Mouse (Mus musculus) 3T3-L1 (cell line): ENCODE results near the gene Dnajc17.
A peak's percentile ranks its signal among the peaks of the same experiment; 100 is the strongest.

Experiments
- DNase-seq: peaks from one replicate; pipeline ENCODE4 v3.0.0-alpha.2; 2015; ENCODE audit warnings: low read depth, low spot score

Dnajc17 gene

GRCm38 (mm10) chr2:119198049-119198448 is 10.5 kb downstream of the Dnajc17 start:
- no peak for DNase-seq

GRCm38 (mm10) chr2:119197493-119197892 is 11.1 kb downstream of the Dnajc17 start:
- DNase-seq = no peak

DNA sequence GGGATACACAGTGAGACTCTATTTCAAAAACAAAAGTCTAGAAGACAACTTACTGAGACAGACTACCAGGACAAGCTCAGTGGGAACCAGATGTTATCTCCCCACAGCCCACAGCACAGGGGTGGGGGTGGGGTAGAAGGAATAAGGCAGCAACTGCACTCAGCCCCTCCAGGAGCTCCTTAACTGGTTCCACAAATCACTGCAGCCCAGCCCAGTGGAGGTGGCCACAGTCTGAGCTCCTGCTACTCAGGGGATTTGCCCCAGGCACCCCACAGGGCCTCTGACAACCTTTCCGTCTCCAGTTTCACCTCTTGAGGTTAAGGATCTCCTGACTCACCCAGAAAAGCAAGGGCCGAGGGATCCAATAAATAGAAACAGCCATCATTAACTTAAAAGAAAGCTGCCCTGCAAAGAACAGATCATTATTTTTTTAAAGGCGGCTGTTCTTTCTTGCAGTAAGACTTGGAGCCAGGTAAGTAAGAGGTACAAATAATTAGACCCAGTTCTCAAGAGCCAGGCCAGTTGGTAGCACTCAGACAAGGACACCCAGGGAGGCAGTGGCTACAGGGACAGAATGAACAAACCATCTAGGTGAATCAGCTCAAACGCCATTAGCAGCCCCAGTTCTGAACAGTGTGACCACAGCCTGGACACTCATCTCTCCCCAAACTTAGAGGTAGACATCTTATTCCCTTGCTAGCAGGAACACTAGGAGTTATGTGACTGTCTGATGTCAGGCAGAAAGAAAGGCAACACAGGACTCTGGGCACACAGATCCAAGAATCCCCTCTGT is 12.1 kb downstream of the Dnajc17 start:
- DNase-seq = peak; percentile 71

GRCm38 (mm10) chr2:119194140-119194539 is 14.5 kb downstream of the Dnajc17 start:
- DNase-seq = no peak

GRCm38 (mm10) chr2:119190969-119191368 is 17.6 kb downstream of the Dnajc17 start:
- DNase-seq = no peak

- DNase-seq = peak; percentile 93
These were observed 19.4 kb downstream of the Dnajc17 start for GRCm38 (mm10) chr2:119189029-119189710.

DNA sequence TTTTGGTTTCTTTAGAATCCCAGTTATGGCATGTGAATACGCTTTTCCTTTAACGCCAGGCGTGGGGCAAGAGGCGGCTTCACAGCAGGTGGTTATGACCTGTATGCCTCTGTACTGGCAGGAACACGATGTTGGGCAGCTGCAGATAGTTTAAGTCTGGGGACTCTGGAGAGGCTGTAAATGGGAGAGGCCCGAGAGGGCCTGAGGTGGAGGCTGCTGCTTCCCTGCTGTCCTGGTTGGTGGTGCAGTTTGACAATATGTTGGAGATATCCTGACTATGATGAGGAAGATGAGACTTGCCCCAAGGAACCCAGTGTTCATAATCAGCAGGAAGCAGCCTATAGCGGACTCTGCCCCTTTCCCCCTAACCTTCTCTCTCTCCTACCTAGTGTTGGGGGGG is 25.7 kb downstream of the Dnajc17 start:
- no peak for DNase-seq

GRCm38 (mm10) chr2:119177384-119177939 is 31.1 kb downstream of the Dnajc17 start:
- DNase-seq = no peak

GRCm38 (mm10) chr2:119176761-119177160 is 31.8 kb downstream of the Dnajc17 start:
- no peak for DNase-seq

- peak; percentile 80 for DNase-seq
These were observed 33.0 kb downstream of the Dnajc17 start for GRCm38 (mm10) chr2:119175614-119176013.

GRCm38 (mm10) chr2:119174866-119175265 is 33.7 kb downstream of the Dnajc17 start:
- DNase-seq = peak; percentile 72

DNA sequence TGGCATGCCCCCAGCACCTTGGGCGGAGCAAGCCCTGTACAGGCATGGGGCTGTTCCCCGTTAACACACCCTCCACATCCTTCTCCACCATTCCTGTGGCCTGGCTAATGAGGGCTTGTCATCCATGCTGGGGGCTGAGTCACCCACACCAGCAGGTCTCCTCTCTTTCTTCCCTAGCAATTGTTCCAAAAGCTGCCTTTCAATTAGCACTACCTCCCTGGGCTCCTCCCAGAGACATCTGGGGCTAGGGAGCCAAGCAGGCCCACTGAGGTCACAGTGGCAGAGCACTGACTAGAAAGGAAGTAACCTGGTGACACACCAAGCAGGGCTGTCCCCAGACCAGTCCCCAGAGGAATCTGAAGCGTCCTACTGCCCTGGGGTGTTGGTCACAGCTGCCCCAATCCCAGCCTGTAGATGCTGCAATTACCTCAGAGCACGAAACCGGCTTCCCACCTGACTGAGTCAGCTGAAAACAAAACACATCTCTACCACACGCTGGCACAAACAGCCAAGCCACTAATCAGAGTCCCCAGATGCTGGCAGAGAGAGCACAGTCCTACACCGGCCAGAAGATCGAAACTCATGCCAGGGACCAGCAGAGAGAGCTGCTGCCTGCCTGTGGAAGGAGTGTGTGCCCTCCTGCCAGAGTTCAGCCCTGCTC is 34.5 kb downstream of the Dnajc17 start, which contains the start of gene Gm14137:
TSS of gene Gm14137 (plus strand) at position 519 of the 661 bp plus-strand sequence.
- DNase-seq = peak; percentile 99

GRCm38 (mm10) chr2:119172862-119173576 is 35.6 kb downstream of the Dnajc17 start:
- peak; percentile 85 for DNase-seq

- no peak for DNase-seq
These were observed 36.1 kb downstream of the Dnajc17 start for GRCm38 (mm10) chr2:119172446-119172845.

- peak; percentile 98 for DNase-seq
These were observed 37.0 kb downstream of the Dnajc17 start for GRCm38 (mm10) chr2:119171574-119171973.

GRCm38 (mm10) chr2:119170282-119170681 is 38.3 kb downstream of the Dnajc17 start:
- peak; percentile 69 for DNase-seq

GRCm38 (mm10) chr2:119167866-119168256 is 40.7 kb downstream of the Dnajc17 start:
- no peak for DNase-seq

DNA sequence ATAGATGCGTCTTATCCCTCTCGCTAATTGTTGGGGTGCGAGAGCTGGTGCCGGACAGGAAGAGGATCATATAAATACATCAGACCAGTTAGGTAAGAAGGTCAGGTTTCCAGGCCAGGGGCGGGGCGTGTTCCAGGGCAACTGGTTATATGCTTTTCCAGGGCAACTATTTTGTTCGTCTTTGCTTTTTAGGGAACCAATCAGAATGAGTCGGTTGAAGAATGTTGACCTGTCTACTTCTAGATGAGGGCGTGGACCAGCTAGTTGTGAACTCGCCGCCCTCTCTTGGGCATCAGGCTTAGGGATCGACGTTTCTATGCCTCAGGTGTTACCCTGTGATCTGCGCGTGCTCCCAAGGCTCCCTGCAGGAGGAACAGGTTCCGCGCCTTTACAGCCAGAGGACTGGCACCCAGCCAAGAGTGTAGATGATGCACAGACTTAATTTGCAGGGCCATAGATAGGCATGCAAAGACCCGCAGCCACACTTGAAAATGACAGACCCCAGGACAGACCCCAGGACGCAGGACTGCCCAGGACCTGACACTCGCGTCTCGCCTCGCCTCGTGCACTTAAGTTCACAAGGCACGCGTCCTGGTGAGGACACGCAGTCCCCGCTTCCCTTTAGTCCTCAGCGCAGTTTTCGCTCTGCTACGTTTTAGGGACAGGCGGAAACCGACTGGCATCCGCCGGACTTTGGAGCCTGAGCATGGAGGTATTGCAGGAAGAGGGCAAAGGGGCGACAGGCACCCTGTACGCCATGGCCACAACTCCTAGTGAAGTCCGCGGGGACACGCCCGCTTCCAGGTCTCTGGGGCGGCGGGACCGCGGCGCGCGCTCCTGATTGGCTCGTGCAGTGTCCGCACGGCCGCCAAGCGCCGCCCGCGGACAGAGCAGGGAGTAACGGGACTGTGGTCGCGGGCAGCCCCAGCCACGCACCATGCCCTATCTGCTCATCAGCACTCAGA is 41.4 kb downstream of the Dnajc17 start, which contains the start of gene Gchfr:
TSS of gene Gchfr (plus strand) at position 873 of the 965 bp plus-strand sequence.
- peak; percentile 39 for DNase-seq

- no peak for DNase-seq
These were observed 43.2 kb downstream of the Dnajc17 start for GRCm38 (mm10) chr2:119165401-119165800.

- DNase-seq = no peak
These were observed 44.6 kb downstream of the Dnajc17 start for GRCm38 (mm10) chr2:119163999-119164398.
